Mouse (Mus musculus) CH12.LX (cell line): ENCODE results near the gene Krt24.

Experiments
- CTCF ChIP-seq, 2 experiments: IDR thresholded peaks in 1 of 2; conservative IDR thresholded peaks in 1 of 2; 2 replicates each; pipeline ENCODE4 v1.5.1; 2011 to 2012; ENCODE audit warnings: low read depth in 2 of 2, low read length in 2 of 2, improper control_type of control experiment in 1 of 2, inconsistent platforms in 1 of 2, mild to moderate bottlenecking in 1 of 2, moderate library complexity in 1 of 2
- ZC3H11A ChIP-seq: IDR thresholded peaks from 2 replicates; pipeline ENCODE4 v1.6.1; 2012; ENCODE audit warnings: low read depth, mild to moderate bottlenecking, inconsistent platforms, low read length, improper control_type of control experiment

DNA sequence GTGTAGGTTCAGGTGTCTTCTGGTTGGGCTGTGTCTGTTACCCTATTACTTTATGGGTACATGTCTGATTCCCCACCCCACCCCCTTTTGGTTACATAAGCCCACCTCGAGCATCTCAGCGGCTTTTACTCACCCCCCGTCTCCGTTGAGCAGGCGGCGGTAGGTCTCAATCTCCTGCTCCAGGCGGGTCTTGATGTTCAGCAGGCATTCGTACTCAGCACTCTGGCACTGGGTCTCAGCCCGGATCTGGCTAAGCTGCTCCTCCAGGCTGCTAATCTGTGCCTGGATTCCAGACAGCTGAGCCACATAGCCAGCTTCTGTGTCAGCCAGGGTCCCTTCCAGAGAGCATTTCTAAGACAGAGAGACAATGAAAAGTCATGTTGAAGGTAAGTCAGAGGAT is 3.9 kb downstream of the Krt24 start:
- no peak for TF ChIP-seq CTCF (conservative IDR thresholded peaks at IDR 0.05 in 1 of 2, IDR thresholded peaks at IDR 0.05 in 1 of 2; ENCODE audit: low read depth in 2 of 2, low read length in 2 of 2)
- TF ChIP-seq ZC3H11A: no peak
